Mouse (Mus musculus) CH12.LX (cell line): ENCODE measurements around the gene Mdc1. TPM values are rescaled to one million over a fixed set of nuclear protein-coding genes. Genes with fewer than 3 reads are reported as not detected.
"Not testable (repeated sequence)": the region's sequence is repeated elsewhere in the genome, so short reads cannot be mapped to it uniquely, and the experiment has no call there.

Experiments used
- DNase-seq: peaks from one replicate; pipeline ENCODE4 v3.0.0-alpha.2; 2013; ENCODE audit errors: extremely low read depth
- H3K27ac ChIP-seq: 2 replicates; pipeline ENCODE4 v1.5.1; 2012; ENCODE audit warnings: low read depth, mild to moderate bottlenecking, control low read depth, moderate library complexity; ENCODE audit not compliant: insufficient read depth
- H3K27me3 ChIP-seq: replicated peaks from 2 replicates; pipeline ENCODE3; 2012; ENCODE audit warnings: inconsistent platforms
- H3K36me3 ChIP-seq, 2 experiments: replicated peaks in 1 of 2; 2 replicates each; pipeline versions ENCODE3 to v1.6.1; 2012; ENCODE audit warnings: inconsistent platforms in 1 of 2, low read length in 1 of 2, mild to moderate bottlenecking in 1 of 2, mixed read lengths in 1 of 2, moderate library complexity in 1 of 2; ENCODE audit not compliant: control insufficient read depth in 1 of 2, insufficient read depth in 1 of 2
- H3K4me1 ChIP-seq, 2 experiments: 2 replicates each; pipeline ENCODE4 v1.6.1; 2012; ENCODE audit warnings: inconsistent platforms in 1 of 2, moderate library complexity in 1 of 2; ENCODE audit not compliant: insufficient read depth in 2 of 2, control insufficient read depth in 1 of 2
- H3K4me2 ChIP-seq: 2 replicates; pipeline ENCODE4 v1.6.1; 2012; ENCODE audit warnings: low read depth, mild to moderate bottlenecking, control low read depth; ENCODE audit not compliant: poor library complexity, insufficient read depth, severe bottlenecking
- H3K4me3 ChIP-seq, 3 experiments: fragments of 150-350 bp in 1 of 3; sonication (generic) in 1 of 3; replicated peaks in 1 of 3; 2 replicates each; pipeline versions ENCODE3 to v1.5.1; 2011 to 2012; ENCODE audit warnings: low read depth in 2 of 3, low read length in 2 of 3, mild to moderate bottlenecking in 2 of 3, moderate library complexity in 2 of 3, control low read depth in 1 of 3, improper control_type of control experiment in 1 of 3, inconsistent platforms in 1 of 3, mixed read lengths in 1 of 3; ENCODE audit not compliant: poor library complexity in 1 of 3
- H3K79me2 ChIP-seq: replicated peaks from 2 replicates; pipeline ENCODE4 v1.6.1; 2012; ENCODE audit warnings: mild to moderate bottlenecking, moderate library complexity; ENCODE audit not compliant: control insufficient read depth, poor library complexity, insufficient read depth, severe bottlenecking; ENCODE audit errors: extremely low read depth
- H3K9ac ChIP-seq: 2 replicates; pipeline ENCODE4 v1.6.1; 2012; ENCODE audit warnings: low read depth, mild to moderate bottlenecking, control low read depth, moderate library complexity; ENCODE audit not compliant: insufficient read depth
- H3K9me3 ChIP-seq: replicated peaks from 2 replicates; pipeline ENCODE3; 2012; ENCODE audit warnings: low read length, inconsistent platforms, mixed read lengths
- CHD1 ChIP-seq: IDR thresholded peaks from 2 replicates; pipeline ENCODE4 v1.6.1; 2012; ENCODE audit warnings: low read depth, low read length, improper control_type of control experiment, inconsistent platforms
- KAT2A ChIP-seq: IDR thresholded peaks from 2 replicates; pipeline ENCODE4 v1.6.1; 2012; ENCODE audit warnings: low read length, improper control_type of control experiment, inconsistent platforms; ENCODE audit not compliant: insufficient replicate concordance
- MAZ ChIP-seq: IDR thresholded peaks from 2 replicates; pipeline ENCODE4 v1.6.1; 2012; ENCODE audit warnings: low read depth, mild to moderate bottlenecking, inconsistent platforms, low read length, improper control_type of control experiment, moderate library complexity
- MYC ChIP-seq: IDR thresholded peaks from 2 replicates; pipeline ENCODE4 v1.6.1; 2011; ENCODE audit warnings: low read depth, mild to moderate bottlenecking, improper control_type of control experiment, low read length
- NELFE ChIP-seq: IDR thresholded peaks from 2 replicates; pipeline ENCODE4 v1.6.1; 2011; ENCODE audit warnings: low read depth, low read length, improper control_type of control experiment
- PAX5 ChIP-seq: IDR thresholded peaks from 2 replicates; pipeline ENCODE4 v1.6.1; 2012; ENCODE audit warnings: low read length, inconsistent platforms, mixed read lengths
- TBP ChIP-seq: conservative IDR thresholded peaks from 2 replicates; pipeline ENCODE4 v1.6.1; 2011; ENCODE audit warnings: low read depth, low read length, improper control_type of control experiment
- UBTF ChIP-seq: IDR thresholded peaks from 2 replicates; pipeline ENCODE4 v1.6.1; 2012; ENCODE audit warnings: low read depth, mild to moderate bottlenecking, inconsistent platforms, low read length, improper control_type of control experiment, moderate library complexity
- ZMIZ1 ChIP-seq: IDR thresholded peaks from 2 replicates; pipeline ENCODE4 v1.6.1; 2012; ENCODE audit warnings: low read depth, mild to moderate bottlenecking, inconsistent platforms, low read length, improper control_type of control experiment
- dilution Hi-C: fragments of 300-500 bp; cut with MboI; formaldehyde crosslinking; loops from 2 replicates; pipeline ENCODE4 v1.14.3; 2020; ENCODE audit warnings: low sequenced_read_pairs; ENCODE audit not compliant: extremely low pct_unique_long_range_greater_than_20kb, extremely low pct_ligation_motif_present
- in situ Hi-C: fragments of 300-500 bp; cut with MboI; formaldehyde crosslinking; loops from 3 replicates; pipeline ENCODE4 v1.14.3; 2019; ENCODE audit warnings: low sequenced_read_pairs, low pct_ligation_motif_present, low pct_unique_long_range_greater_than_20kb, mixed read lengths
- polyA plus RNA-seq: library from polyadenylated mRNA; unstranded; fragments of >175 nt; gene quantifications from 2 replicates; pipeline ENCODE4 v1.2.1, GENCODE M21; 2012; ENCODE audit warnings: low read depth; ENCODE audit not compliant: insufficient read length
- total RNA-seq, 2 experiments: library from RNA; depleted of rRNA; stranded (reverse); fragments of 300-350 nt in 1 of 2; fragments of >200 nt in 1 of 2; gene quantifications; 2 replicates each; pipeline ENCODE4 v1.2.3; 2012 to 2014

Gene Mdc1
- total and polyA plus RNA-seq, 3 experiments, result 3.3 to 15.7 (median 8.2) TPM

DNA sequence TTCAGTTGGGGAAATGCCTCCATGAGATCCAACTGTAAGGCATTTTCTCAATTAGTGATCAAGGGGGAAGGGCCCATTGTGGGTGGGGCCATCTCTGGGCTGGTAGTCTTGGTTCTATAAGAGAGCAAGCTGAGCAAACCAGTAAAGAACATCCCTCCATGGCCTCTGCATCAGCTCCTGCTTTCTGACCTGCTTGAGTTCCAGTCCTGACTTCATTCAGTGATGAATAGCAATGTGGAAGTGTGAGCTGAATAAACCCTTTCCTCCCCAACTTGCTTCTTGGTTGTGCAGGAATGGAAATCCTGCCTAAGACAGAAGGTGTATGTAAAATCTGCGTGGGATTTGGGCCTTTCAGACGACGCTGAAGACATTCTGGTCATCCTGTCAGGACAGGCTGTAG lies 2.3 kb upstream of the Mdc1 start:
- DNase-seq, H3K9me3 ChIP-seq, H3K27me3 ChIP-seq: not testable (repeated sequence)
- H3K4me2 ChIP-seq, result peak overlapping the region; percentile 95
- peak overlapping the region; percentile 48 to 83 (median 63) for H3K4me3 ChIP-seq
- in situ Hi-C loops, result loop anchor here (5.0 kb wide), 1 partner anchor 33 kb away; no protein-coding TSS in a partner anchor
- peaks cover 11 to 42% of the 10 kb centered on the region in 2 experiments for H3K4me1 ChIP-seq
- peak overlapping the region; percentile 79 for H3K27ac ChIP-seq
- H3K79me2 ChIP-seq, result peaks cover 38% of the 10 kb centered on the region
- peak; percentile 47; the same call in 1 of the 2 replicates for TF ChIP-seq NELFE
- 0 out of 2 replicates have a peak, but pooled peaks have one; percentile 44 for TF ChIP-seq TBP
- TF ChIP-seq, all 38 proteins: peak for 2; not testable (repeated sequence) for 36
- peaks cover 27 to 29% of the 10 kb centered on the region in 2 experiments for H3K36me3 ChIP-seq
- dilution Hi-C loops, result not testable (repeated sequence)
- H3K9ac ChIP-seq, result peak overlapping the region; percentile 83

DNA sequence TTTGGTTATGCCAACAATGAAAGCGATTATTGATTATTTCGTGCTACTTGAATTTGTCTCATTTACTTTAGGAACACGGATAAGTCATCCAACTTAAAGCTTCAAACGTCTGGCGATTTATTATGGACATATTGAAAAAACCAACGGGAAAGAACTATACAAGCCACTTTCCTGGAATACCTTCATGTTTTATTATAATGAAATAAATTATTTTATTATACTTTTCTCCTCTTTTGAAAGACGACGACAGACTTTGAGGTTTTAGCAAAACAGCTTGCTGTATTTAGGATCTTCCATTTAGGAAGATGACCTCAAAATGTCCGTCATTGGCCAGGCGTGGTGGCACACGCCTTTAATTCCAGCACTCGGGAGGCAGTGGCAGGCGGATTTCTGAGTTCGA lies 754 bp upstream of the Mdc1 start:
- Histone ChIP-seq H3K27me3 (no peaks in the 10 kb centered on the region), H3K36me3 (peaks cover 19 to 26% of the 10 kb centered on the region in 2 experiments), H3K4me1 (peaks cover 3 to 28% of the 10 kb centered on the region in 2 experiments), H3K9me3 (no peaks in the 10 kb centered on the region), H3K9ac (peak overlapping the region; percentile 65; the same call in 1 of the 2 replicates), H3K27ac (no peak overlapping the region), H3K4me3 (peak overlapping the region; percentile 41 to 54 (median 49)), H3K4me2 (0 out of 2 replicates have a peak overlapping the region, but pooled peaks have one; percentile 22), H3K79me2 (peaks cover 25% of the 10 kb centered on the region)
- no peak for DNase-seq
- in situ Hi-C loops, result no loop called here
- dilution Hi-C loops, result no loop called here
- TF ChIP-seq MAZ (no peak), KAT2A (no peak), CHD1 (no peak), NELFE (no peak), PAX5 (no peak)

DNA sequence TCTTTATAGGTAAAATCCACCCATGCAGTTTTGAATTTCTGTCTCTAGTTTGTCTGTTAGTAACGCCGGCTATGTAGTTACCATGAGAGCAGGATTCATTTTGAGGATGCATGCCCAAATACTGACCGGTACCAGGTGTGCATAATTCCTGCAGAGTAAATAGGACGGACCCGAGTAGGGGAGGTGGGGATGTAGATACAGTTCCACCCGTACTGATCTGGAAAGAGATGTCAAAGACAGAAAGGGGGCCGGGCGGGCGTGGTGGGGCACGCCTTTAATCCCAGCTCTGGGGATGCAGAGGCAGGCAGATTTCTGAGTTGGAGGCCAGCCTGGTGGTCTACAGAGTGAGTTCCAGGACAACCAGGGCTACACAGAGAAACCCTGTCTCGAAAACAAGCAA lies 691 bp downstream of the Mdc1 start:
- TF ChIP-seq UBTF, result peak; percentile 49; the same call in 1 of the 2 replicates
- 0 out of 2 replicates have a peak, but pooled peaks have one; percentile 38 for TF ChIP-seq ZMIZ1
- no peak for TF ChIP-seq TBP
- TF ChIP-seq CHD1, result peak; percentile 53; the same call in 1 of the 2 replicates
- TF ChIP-seq MYC, result peak; percentile 11; the same call in 1 of the 2 replicates
- peak overlapping the region; percentile 63 for H3K27ac ChIP-seq
- peaks cover 0 to 22% of the 10 kb centered on the region in 2 experiments; a peak in 2 of 4 replicates for H3K4me1 ChIP-seq
- no peaks in the 10 kb centered on the region for H3K27me3 ChIP-seq
- no peaks in the 10 kb centered on the region for H3K9me3 ChIP-seq
- H3K4me3 ChIP-seq, result peak overlapping the region; percentile 57 to 64 (median 63)
- peak overlapping the region; percentile 56 for H3K9ac ChIP-seq
- dilution Hi-C loops, result no loop called here
- H3K36me3 ChIP-seq, result peaks cover 12 to 19% of the 10 kb centered on the region in 2 experiments
- peak overlapping the region; percentile 53 for H3K4me2 ChIP-seq
- H3K79me2 ChIP-seq, result peaks cover 10% of the 10 kb centered on the region
- no peak for DNase-seq
- in situ Hi-C loops, result no loop called here
